Mouse (Mus musculus): ENCODE results near the gene Hpse2. TPM values are rescaled to one million over a fixed set of nuclear protein-coding genes. Genes with fewer than 3 reads are reported as not detected.

The Hpse2 gene
- total RNA-seq, 2 experiments from 2014 or later, result 0.09 TPM; not detected in 1

GRCm38 (mm10) chr19:43018792-43019191, 369.4 kb downstream of the Hpse2 start:
- intact Hi-C loops (cut with DNase I), result no loop called here
- no peak for TF ChIP-seq CTCF (IDR thresholded peaks at IDR 0.05)
- Histone ChIP-seq H3K4me3 (no peak overlapping the region), H3K27ac (no peak overlapping the region)
- DNase-seq (ENCODE audit: extremely low spot score in 1 of 2, low spot score in 2 of 2), result no peak

DNA sequence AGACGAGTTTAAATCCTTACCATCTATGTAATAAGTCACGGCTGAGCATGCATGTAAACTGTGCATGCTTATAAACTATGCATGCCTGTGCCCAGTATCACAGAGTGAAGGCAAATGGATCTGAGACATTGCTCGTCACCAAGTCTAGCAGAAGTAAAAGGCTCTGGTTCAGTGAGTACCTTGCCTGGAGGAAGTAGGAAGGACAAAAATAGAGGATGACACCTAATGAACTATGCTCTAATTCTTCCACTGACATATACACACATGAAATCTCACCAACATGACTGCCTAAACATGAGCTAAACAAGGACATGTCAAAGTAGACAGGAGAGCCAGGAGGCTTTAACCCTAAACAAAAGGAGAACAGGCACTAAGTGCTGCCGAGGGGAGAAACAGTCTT, 391.7 kb downstream of the Hpse2 start:
- DNase-seq (ENCODE audit: extremely low spot score in 1 of 2, low spot score in 2 of 2), result no peak
- no peak overlapping the region for H3K27ac ChIP-seq
- no peak for TF ChIP-seq CTCF (IDR thresholded peaks at IDR 0.05)
- intact Hi-C loops (cut with DNase I), result no loop called here
- H3K4me3 ChIP-seq, result no peak overlapping the region

- no peak for TF ChIP-seq CTCF (IDR thresholded peaks at IDR 0.05)
- intact Hi-C loops (cut with DNase I), result no loop called here
- no peak for DNase-seq (ENCODE audit: extremely low spot score in 1 of 2, low spot score in 2 of 2)
- H3K4me3 ChIP-seq, result no peak overlapping the region
- no peak overlapping the region for H3K27ac ChIP-seq
Observed at GRCm38 (mm10) chr19:42988833-42989232, 399.3 kb downstream of the Hpse2 start.

DNA sequence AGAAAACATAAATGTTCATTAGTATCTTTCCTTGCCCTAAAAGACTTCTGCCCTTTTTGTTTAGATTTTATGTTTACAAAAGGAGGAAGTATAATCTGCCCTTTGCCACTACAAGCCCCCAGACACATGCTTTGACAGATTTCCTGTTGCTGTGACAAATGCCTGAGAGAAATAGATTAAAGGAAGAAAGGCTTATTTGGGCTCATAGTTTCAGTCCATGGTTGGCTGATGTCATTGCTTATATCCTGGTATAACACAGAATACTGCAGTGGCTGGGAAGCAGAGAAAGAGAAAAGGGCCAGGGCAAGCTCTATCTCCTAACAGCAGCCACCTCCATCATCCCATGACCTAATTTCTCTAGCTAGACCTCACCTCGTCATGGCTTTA, 401.8 kb downstream of the Hpse2 start:
- no peak overlapping the region for H3K4me3 ChIP-seq
- intact Hi-C loops (cut with DNase I), result no loop called here
- TF ChIP-seq CTCF (IDR thresholded peaks at IDR 0.05), result no peak
- no peak overlapping the region for H3K27ac ChIP-seq
- no peak for DNase-seq (ENCODE audit: extremely low spot score in 1 of 2, low spot score in 2 of 2)

DNA sequence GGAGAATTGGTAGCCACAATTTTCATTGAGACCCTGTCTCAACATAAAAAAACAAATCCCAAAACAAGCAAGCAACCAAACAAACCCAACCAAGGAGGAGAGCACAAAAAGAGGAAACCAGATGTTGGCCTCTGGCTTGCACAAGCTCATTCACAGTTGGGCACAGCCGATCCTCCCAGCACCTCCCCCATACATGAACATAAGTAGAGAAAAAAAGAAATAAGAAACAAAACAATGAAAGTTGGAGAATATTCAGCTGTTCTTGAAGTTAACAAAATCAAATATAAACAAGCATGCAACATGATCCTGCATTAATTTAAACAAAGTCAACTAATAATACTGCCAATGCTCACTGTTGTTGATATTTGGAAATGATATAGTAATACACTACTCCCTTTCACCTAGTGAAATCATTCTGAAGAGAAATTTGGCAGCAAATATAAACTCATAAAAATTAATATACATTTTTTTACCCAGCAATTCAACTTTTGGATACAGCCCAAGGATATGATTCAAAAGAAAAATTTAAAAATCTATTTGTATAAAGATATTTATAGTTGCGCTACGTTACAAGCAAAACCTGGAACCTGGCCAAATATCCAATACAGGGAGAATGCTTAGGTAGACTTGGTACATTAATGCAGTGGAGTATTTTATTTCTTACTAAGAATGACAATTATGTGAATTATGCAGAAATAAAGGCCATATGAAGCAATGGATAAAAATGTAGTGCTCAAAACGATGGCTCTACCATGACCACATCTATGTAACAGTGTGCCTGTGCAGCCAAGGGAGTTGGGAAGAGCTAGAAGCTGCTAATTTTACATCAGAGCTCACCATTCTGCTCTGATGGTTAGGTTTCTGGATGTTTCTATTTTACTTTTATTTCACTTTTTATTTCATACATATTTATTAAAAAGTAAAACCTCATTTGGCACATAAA, 402.5 kb downstream of the Hpse2 start:
- H3K27ac ChIP-seq, result no peak overlapping the region
- no peak for DNase-seq (ENCODE audit: extremely low spot score in 1 of 2, low spot score in 2 of 2)
- intact Hi-C loops (cut with DNase I), result no loop called here
- no peak overlapping the region for H3K4me3 ChIP-seq
- no peak for TF ChIP-seq CTCF (IDR thresholded peaks at IDR 0.05)

DNA sequence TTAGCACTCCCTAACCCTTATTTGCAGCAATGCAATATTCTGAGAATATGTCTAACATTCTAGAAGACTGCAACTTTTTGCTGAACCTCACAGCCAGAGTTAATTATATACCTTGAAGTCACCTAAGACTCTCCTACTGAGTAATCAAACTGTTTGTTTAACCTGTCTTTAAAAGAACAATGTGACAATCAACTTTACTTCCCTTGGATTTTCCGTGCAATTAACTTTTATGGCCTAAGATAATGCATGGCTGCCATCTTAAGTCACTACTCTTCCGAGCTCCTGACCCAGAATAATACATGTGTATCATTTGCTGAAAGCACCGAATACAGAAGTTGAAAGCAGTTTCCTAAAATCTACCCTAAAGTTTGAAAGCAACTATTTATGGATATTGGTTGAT, 407.6 kb downstream of the Hpse2 start:
- no peak for DNase-seq (ENCODE audit: extremely low spot score in 1 of 2, low spot score in 2 of 2)
- Histone ChIP-seq H3K27ac (no peak overlapping the region), H3K4me3 (no peak overlapping the region)
- no peak for TF ChIP-seq CTCF (IDR thresholded peaks at IDR 0.05)
- intact Hi-C loops (cut with DNase I), result no loop called here

- Histone ChIP-seq H3K27ac (no peak overlapping the region), H3K4me3 (no peak overlapping the region)
- intact Hi-C loops (cut with DNase I), result no loop called here
- DNase-seq (ENCODE audit: extremely low spot score in 1 of 2, low spot score in 2 of 2), result no peak
- no peak for TF ChIP-seq CTCF (IDR thresholded peaks at IDR 0.05)
Observed at GRCm38 (mm10) chr19:42977938-42978337, 410.2 kb downstream of the Hpse2 start.

DNA sequence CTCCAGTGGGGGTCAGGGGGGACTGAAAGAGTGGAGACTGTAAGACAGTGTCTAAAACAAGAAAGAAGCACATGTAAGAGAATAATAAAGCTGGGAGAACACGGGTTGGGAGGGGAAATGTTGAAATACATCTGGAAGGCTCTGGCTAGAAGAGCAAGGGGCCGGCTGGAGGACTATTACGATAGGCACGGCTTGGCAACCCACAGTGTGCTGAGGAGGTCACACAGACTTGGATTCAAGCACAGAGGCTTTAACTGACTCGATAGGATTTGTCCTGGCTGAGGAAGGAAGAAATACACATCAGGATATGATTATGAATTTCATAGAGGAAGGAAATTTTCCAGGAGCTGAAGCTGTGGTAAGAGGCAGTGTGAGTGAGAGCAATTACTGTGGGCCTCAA, 414.4 kb downstream of the Hpse2 start:
- H3K27ac ChIP-seq, result no peak overlapping the region
- intact Hi-C loops (cut with DNase I), result no loop called here
- no peak for TF ChIP-seq CTCF (IDR thresholded peaks at IDR 0.05)

GRCm38 (mm10) chr19:42965171-42965570, 423.0 kb downstream of the Hpse2 start:
- no peak for TF ChIP-seq CTCF (IDR thresholded peaks at IDR 0.05)
- no peak for DNase-seq (ENCODE audit: extremely low spot score in 1 of 2, low spot score in 2 of 2)
- Histone ChIP-seq H3K4me3 (no peak overlapping the region), H3K27ac (no peak overlapping the region)
- intact Hi-C loops (cut with DNase I), result no loop called here

More for the DNA sequence above, 414.4 kb downstream of the Hpse2 start:
- no peak overlapping the region for H3K4me3 ChIP-seq
- DNase-seq (ENCODE audit: extremely low spot score in 1 of 2, low spot score in 2 of 2), result no peak

DNA sequence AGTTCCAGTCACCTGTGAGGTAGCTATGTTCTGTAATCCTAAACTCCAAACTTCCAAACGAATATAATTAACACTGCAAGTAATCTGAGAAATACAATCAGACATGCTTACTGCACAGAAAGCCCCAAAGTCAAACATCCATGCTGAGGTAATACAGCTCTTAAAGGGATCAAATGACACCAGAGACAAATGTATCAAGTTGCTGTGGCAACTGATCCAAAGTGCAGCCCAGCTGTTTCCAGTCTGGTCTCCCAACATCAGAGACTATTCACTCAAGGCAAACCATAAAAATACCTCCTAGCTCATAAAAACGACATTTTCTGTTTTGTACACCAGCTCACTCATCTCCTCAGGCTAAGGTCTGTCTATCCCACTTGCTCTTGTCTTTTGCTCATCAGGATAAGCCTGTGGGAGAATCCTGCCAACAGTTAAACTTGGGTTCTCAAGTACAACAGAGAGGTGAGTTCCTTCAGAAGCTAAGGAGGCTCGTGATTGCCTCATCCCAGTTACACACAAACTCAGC, 440.0 kb downstream of the Hpse2 start:
- Histone ChIP-seq H3K27ac (no peak overlapping the region), H3K4me3 (no peak overlapping the region)
- no peak for TF ChIP-seq CTCF (IDR thresholded peaks at IDR 0.05)
- intact Hi-C loops (cut with DNase I), result no loop called here
- no peak for DNase-seq (ENCODE audit: extremely low spot score in 1 of 2, low spot score in 2 of 2)

DNA sequence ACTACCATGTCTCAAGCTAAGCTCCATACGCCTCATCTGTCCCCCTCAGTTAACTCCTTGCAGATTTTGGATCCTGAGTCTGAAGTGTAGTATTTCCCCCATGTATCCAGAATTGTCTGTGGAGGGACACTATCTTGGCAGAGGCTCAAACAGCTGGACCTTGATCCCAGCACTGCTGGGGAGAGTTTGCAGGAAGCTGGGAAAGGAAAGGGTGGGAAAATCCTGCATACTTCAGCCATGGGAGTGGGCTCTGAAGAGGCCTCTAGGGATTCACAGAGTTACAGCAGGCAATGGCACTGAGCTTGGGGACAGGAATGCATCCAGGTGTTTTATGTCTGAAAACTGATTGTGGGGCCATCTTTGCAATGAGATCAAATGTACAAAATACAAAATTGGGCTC, 450.6 kb downstream of the Hpse2 start:
- Histone ChIP-seq H3K27ac (no peak overlapping the region), H3K4me3 (no peak overlapping the region)
- TF ChIP-seq CTCF (IDR thresholded peaks at IDR 0.05), result no peak
- intact Hi-C loops (cut with DNase I), result no loop called here
- DNase-seq (ENCODE audit: extremely low spot score in 1 of 2, low spot score in 2 of 2), result no peak

GRCm38 (mm10) chr19:42936661-42937193, 451.4 kb downstream of the Hpse2 start:
- intact Hi-C loops (cut with DNase I), result no loop called here
- Histone ChIP-seq H3K4me3 (no peak overlapping the region), H3K27ac (no peak overlapping the region)
- TF ChIP-seq CTCF (IDR thresholded peaks at IDR 0.05), result no peak
- DNase-seq (ENCODE audit: extremely low spot score in 1 of 2, low spot score in 2 of 2), result no peak

All from left cerebral cortex, adult 2 months (tissue).